In genomic region chr2:129243786-129244185, GRCm38 (mm10) we compare ENCODE assay signal across 9 mouse cellular contexts. TPM values are rescaled to one million over a fixed set of nuclear protein-coding genes. Genes with fewer than 3 reads are reported as not detected.
DNase-seq lines count a peak whose midpoint lies in the region; ATAC-seq and TF ChIP-seq lines count a peak whose summit lies in the region.
"Had no signal": no experiment of that assay in that cellular context is flagged by ENCODE, and none has a peak within 500 bp of the region (broad histone marks: within the 10 kb centered on the region; RNA-seq: fewer than 3 reads in every experiment).

No protein-coding gene starts in this region.

- no peaks in the 10 kb centered on the region for H3K9me3 ChIP-seq in midbrain, embryonic 14.5 days (ENCODE audit: control insufficient read depth, low read length)
- H3K9me3 ChIP-seq: hindbrain, embryonic 15.5 days had no signal

- no peak for TF ChIP-seq POLR2A in spleen, adult 2 months (IDR thresholded peaks at IDR 0.05; ENCODE audit: low read depth, low read length)

- no peaks in the 10 kb centered on the region for H3K27me3 ChIP-seq in spleen, adult 2 months (ENCODE audit: control insufficient read depth, insufficient read depth, low read length)
- no peaks in the 10 kb centered on the region for H3K27me3 ChIP-seq in midbrain, embryonic 14.5 days (ENCODE audit: control insufficient read depth, insufficient read depth, low read length)
- H3K27me3 ChIP-seq: hindbrain, embryonic 15.5 days had no signal

- H3K36me3 ChIP-seq in spleen, adult 2 months (ENCODE audit: control insufficient read depth, insufficient read depth, low read length): no peaks in the 10 kb centered on the region
- no peaks in the 10 kb centered on the region for H3K36me3 ChIP-seq in midbrain, embryonic 14.5 days (ENCODE audit: control insufficient read depth, insufficient read depth, low read length)
- H3K36me3 ChIP-seq: hindbrain, embryonic 15.5 days had no signal

- no peak for TF ChIP-seq CTCF in spleen, adult 2 months (IDR thresholded peaks at IDR 0.05; ENCODE audit: extremely low read depth, insufficient read depth, insufficient read length, insufficient replicate concordance)

- no peak overlapping the region for H3K4me3 ChIP-seq in spleen, adult 2 months (ENCODE audit: extremely low read depth, insufficient read depth, insufficient read length)
- H3K4me3 ChIP-seq in midbrain, embryonic 14.5 days (replicated peaks; ENCODE audit: low read depth, low read length): no peak overlapping the region
- H3K4me3 ChIP-seq: hindbrain, embryonic 15.5 days had no signal

- H3K4me2 ChIP-seq in midbrain, embryonic 14.5 days (ENCODE audit: low read length): no peak overlapping the region
- H3K4me2 ChIP-seq: hindbrain, embryonic 15.5 days had no signal

- no peaks in the 10 kb centered on the region; the same call in 1 of the 2 replicates for H3K4me1 ChIP-seq in spleen, adult 2 months (ENCODE audit: control insufficient read depth, insufficient read depth, insufficient read length)
- H3K4me1 ChIP-seq in midbrain, embryonic 14.5 days (ENCODE audit: control insufficient read depth, insufficient read depth, low read length): no peaks in the 10 kb centered on the region
- H3K4me1 ChIP-seq: hindbrain, embryonic 15.5 days had no signal

- peak; percentile 34 for DNase-seq in cerebellum, adult 11-12 months
- no peak for DNase-seq in spleen, adult 2 months (ENCODE audit: low read depth in 1 of 2, low spot score in 2 of 2)
- no peak for DNase-seq in spleen, postnatal 14 days (ENCODE audit: low spot score in 2 of 2)
- peak; percentile 13 to 50 for DNase-seq in layer of hippocampus, postnatal 14 days (ENCODE audit: low spot score in 2 of 2)
- DNase-seq in thymus, postnatal 14 days: peak; percentile 53
- no peak for DNase-seq in midbrain, embryonic 14.5 days
- DNase-seq in gastrocnemius, postnatal 10 days: no peak

- 34% methylated on average over 9 of the region's 9 CpGs for WGBS in spleen, adult 2 months
- WGBS in midbrain, embryonic 14.5 days: 52% methylated on average over 9 of the region's 9 CpGs

- H3K27ac ChIP-seq in spleen, adult 2 months (ENCODE audit: insufficient read depth, low read length): peak overlapping the region; percentile 61
- no peak overlapping the region for H3K27ac ChIP-seq in midbrain, embryonic 14.5 days (replicated peaks; ENCODE audit: low read depth, low read length)
- H3K27ac ChIP-seq: hindbrain, embryonic 15.5 days had no signal

- no peak for ATAC-seq in cerebellum, adult (ENCODE audit: insufficient number of reproducible peaks, low FRiP score, low TSS enrichment)
- no peak for ATAC-seq in midbrain, embryonic 14.5 days (ENCODE audit: low FRiP score, low TSS enrichment)

- no peak overlapping the region for H3K9ac ChIP-seq in midbrain, embryonic 14.5 days (replicated peaks; ENCODE audit: low read length)
- H3K9ac ChIP-seq: hindbrain, embryonic 15.5 days had no signal

RNA-seq across cellular contexts. Expression of gene Slc20a1, which starts 45.2 kb away (rescaled TPM):
- 29.9 and 34.8 TPM in 2 replicates for polyA plus RNA-seq in spleen, adult 2 months (2012; rRNA removed)
- total RNA-seq in layer of hippocampus, postnatal 14 days (2021): 100 to 1,000 TPM; 110 to 130 TPM
- 42.0 and 59.0 TPM in 2 replicates for polyA plus RNA-seq in midbrain, embryonic 14.5 days (2014; fragmentation: Nextera tagmentation; extraction: Ambion mirVana)
- total RNA-seq in gastrocnemius, postnatal 10 days (2021): 10 to 100 TPM in 1 of 2 experiments, 1 to 10 TPM in 1; 6.9 to 13.4 TPM

RNA-seq across cellular contexts. Expression of gene Ckap2l, which starts 53.2 kb away (rescaled TPM):
- polyA plus RNA-seq in spleen, adult 2 months (2012; rRNA removed): 0.77 and 0.84 TPM in 2 replicates
- total RNA-seq in layer of hippocampus, postnatal 14 days (2021): 1 to 10 TPM; 1.3 to 2.1 TPM
- polyA plus RNA-seq in midbrain, embryonic 14.5 days (2014; fragmentation: Nextera tagmentation; extraction: Ambion mirVana): 7.4 and 13.5 TPM in 2 replicates
- 1 to 10 TPM; 6.5 to 8.2 TPM for total RNA-seq in gastrocnemius, postnatal 10 days (2021)

Comparison
In these comparisons a context has a peak if more than half of its experiments do, and no peak if none do; other contexts are left out.
1. DNase-seq: peak in cerebellum, adult 11-12 months (single experiment), layer of hippocampus, postnatal 14 days (2 of 2) and thymus, postnatal 14 days (single experiment); none in spleen, adult 2 months (0 of 2), spleen, postnatal 14 days (0 of 2), midbrain, embryonic 14.5 days (single experiment) and gastrocnemius, postnatal 10 days (single experiment).
2. RNA of gene Slc20a1, which starts 45.2 kb away (total RNA-seq): 110 to 130 TPM in layer of hippocampus, postnatal 14 days; 6.9 to 13.4 TPM in gastrocnemius, postnatal 10 days; every median in the first group is over 4 times any median in the second.